Mouse (Mus musculus) E14TG2a.4 (cell line): ENCODE results near the gene BC030499.
A peak's percentile ranks its signal among the peaks of the same experiment; 100 is the strongest.

Source experiments
- H3K27me3 ChIP-seq: 2 replicates; pipeline ENCODE4 v1.6.1; 2014; ENCODE audit warnings: low read length, control low read depth; ENCODE audit not compliant: insufficient read depth
- H3K36me3 ChIP-seq: 2 replicates; pipeline ENCODE4 v1.6.1; 2014; ENCODE audit warnings: low read length, control low read depth; ENCODE audit not compliant: insufficient read depth
- H3K4me1 ChIP-seq: replicated peaks from 2 replicates; pipeline ENCODE4 v1.6.1; 2014; ENCODE audit warnings: low read depth, low read length, control low read depth
- H3K4me3 ChIP-seq: replicated peaks from 2 replicates; pipeline ENCODE4 v1.5.1; 2014; ENCODE audit warnings: mild to moderate bottlenecking, low read length
- H3K9me3 ChIP-seq: 2 replicates; pipeline ENCODE4 v1.6.1; 2014; ENCODE audit warnings: low read length, control low read depth
- CTCF ChIP-seq: conservative IDR thresholded peaks from 2 replicates; pipeline ENCODE4 v1.5.1; 2014; ENCODE audit warnings: low read length
- NANOG ChIP-seq: IDR thresholded peaks from 2 replicates; pipeline ENCODE4 v1.6.1; 2014; ENCODE audit warnings: borderline replicate concordance, low read length, mixed read lengths
- POU5F1 ChIP-seq: IDR thresholded peaks from 2 replicates; pipeline ENCODE4 v1.6.1; 2014; ENCODE audit warnings: low read length, borderline replicate concordance

Gene BC030499

DNA sequence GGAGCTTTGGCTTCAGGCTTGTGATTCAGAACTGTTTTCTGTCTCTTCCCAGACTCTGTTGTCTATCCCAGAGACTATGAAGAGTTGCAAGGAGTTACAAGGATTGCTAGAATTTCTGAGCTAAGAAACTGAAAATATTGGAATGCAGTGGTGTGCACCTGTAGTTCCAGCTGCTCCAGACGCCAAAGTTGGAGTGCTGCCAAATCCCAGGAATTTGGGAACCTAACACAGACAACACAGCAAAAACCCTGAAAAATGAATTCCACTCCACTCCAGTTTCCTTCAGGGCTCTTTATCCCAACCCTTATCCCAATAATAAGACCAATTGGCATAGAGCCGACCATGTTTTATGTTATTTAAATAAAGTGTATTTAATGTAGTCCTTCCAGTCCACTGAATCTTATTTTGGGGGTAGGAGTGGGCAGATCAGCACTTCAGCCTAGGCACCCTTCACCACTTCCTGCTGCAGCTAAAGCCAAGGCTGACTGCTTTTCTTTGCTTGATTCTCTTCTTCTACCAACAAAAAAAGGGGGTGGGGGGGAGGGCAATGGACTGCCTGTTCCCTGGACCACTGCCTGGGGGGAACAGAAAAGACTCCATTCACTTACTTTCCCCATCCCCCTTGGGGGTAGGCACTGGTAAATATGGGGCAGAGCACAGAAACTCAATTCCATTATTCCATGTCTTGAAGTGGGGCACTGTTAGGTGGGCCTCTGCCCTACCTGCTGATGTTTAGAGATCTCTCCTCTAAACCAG is 31.6 kb downstream of the BC030499 start:
- H3K9me3 ChIP-seq = no peaks in the 10 kb centered on the region
- H3K4me1 ChIP-seq = peaks cover 56% of the 10 kb centered on the region
- peak overlapping the region; percentile 76 for H3K4me3 ChIP-seq
- TF ChIP-seq CTCF = no peak
- no peak for TF ChIP-seq POU5F1
- TF ChIP-seq NANOG = no peak
- H3K36me3 ChIP-seq = peaks cover 83% of the 10 kb centered on the region
- H3K27me3 ChIP-seq = no peaks in the 10 kb centered on the region

GRCm38 (mm10) chr11:78322860-78323259 is 32.2 kb downstream of the BC030499 start, which contains the start of gene Aldoc:
Gene Aldoc, plus strand, starts transcription at chr11:78322968.
- Histone ChIP-seq H3K4me1 (peaks cover 50% of the 10 kb centered on the region), H3K36me3 (peaks cover 76% of the 10 kb centered on the region), H3K27me3 (no peaks in the 10 kb centered on the region), H3K9me3 (no peaks in the 10 kb centered on the region), H3K4me3 (peak within 1 kb of the TSS; percentile 76)
- TF ChIP-seq NANOG (no peak), POU5F1 (no peak), CTCF (no peak)

DNA sequence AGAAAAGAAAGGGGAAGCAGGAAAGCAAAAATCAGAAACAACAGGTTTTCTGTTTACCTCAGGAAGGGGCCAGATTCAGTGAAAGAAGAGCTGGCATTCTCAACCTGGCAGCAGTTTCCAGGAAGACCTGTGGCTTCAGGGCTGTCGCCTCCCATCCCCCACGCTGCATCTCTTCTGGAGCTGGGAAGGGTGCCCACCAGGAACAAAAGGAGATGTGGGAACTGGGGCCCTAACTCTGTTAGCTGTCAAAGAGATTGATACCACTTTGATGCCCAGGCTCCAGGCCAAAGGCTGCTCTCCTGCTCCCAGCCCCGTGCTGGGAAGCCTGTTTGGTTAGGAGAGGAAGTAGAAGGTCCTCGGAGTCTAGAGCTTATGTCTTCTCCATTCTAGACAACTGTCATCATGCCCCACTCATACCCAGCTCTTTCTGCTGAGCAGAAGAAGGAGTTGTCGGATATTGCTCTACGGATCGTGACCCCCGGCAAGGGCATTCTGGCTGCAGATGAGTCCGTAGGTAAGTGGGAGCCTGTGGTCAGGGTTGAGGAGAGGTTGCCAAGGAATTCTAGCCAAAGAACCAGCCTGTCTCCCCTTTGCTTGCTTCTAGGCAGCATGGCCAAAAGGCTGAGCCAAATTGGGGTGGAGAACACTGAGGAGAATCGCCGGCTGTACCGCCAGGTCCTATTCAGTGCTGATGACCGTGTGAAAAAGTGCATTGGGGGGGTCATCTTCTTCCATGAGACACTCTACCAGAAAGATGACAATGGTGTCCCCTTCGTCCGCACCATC is 33.6 kb downstream of the BC030499 start:
- no peak for TF ChIP-seq POU5F1
- no peak for TF ChIP-seq NANOG
- no peak for TF ChIP-seq CTCF
- Histone ChIP-seq H3K4me3 (peak overlapping the region; percentile 76; the same call in 1 of the 2 replicates), H3K36me3 (peaks cover 63% of the 10 kb centered on the region), H3K4me1 (peaks cover 41% of the 10 kb centered on the region), H3K9me3 (no peaks in the 10 kb centered on the region), H3K27me3 (no peaks in the 10 kb centered on the region)

DNA sequence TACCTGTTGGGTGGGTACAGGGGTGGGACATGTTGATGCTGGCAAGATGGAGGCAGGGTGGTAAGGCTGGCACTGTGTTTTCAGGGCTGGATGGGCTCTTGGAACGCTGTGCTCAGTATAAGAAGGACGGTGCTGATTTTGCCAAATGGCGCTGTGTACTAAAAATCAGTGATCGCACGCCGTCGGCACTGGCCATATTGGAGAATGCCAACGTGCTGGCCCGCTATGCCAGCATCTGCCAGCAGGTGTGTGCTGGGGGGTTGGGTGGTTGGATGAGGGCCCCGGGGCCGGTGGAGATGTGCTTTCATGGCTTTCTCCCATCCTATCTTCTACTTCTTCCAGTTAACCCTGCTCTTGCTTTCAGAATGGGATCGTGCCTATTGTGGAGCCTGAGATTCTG is 34.3 kb downstream of the BC030499 start:
- TF ChIP-seq NANOG (no peak), CTCF (0 out of 2 replicates have a peak, but pooled peaks have one; percentile 7), POU5F1 (no peak)
- H3K4me3 ChIP-seq = no peak overlapping the region
- H3K27me3 ChIP-seq = no peaks in the 10 kb centered on the region
- peaks cover 44% of the 10 kb centered on the region for H3K4me1 ChIP-seq
- H3K9me3 ChIP-seq = no peaks in the 10 kb centered on the region
- peaks cover 55% of the 10 kb centered on the region for H3K36me3 ChIP-seq

DNA sequence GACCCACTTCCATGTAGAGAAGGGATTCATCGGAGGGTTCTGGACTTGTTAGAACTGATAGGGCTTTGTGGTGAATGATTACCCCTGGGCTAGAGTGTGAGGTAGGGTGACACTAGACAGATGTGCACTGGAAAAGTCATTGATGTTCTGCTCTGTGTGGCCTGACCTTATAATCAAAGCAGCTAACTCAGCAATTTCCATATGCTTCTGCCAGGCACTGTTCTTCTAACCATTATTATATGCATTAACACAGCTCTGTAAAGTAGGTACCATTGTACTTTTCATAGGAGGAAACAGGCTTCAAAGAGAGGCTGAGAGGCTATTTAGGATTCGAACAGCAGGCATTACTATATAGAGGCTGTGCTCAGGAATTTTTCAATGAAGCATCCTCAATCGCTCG is 36.6 kb downstream of the BC030499 start:
- no peaks in the 10 kb centered on the region for H3K9me3 ChIP-seq
- H3K36me3 ChIP-seq = peaks cover 40% of the 10 kb centered on the region
- H3K4me1 ChIP-seq = peaks cover 49% of the 10 kb centered on the region
- H3K4me3 ChIP-seq = no peak overlapping the region
- TF ChIP-seq CTCF (no peak), NANOG (no peak), POU5F1 (no peak)
- H3K27me3 ChIP-seq = no peaks in the 10 kb centered on the region

DNA sequence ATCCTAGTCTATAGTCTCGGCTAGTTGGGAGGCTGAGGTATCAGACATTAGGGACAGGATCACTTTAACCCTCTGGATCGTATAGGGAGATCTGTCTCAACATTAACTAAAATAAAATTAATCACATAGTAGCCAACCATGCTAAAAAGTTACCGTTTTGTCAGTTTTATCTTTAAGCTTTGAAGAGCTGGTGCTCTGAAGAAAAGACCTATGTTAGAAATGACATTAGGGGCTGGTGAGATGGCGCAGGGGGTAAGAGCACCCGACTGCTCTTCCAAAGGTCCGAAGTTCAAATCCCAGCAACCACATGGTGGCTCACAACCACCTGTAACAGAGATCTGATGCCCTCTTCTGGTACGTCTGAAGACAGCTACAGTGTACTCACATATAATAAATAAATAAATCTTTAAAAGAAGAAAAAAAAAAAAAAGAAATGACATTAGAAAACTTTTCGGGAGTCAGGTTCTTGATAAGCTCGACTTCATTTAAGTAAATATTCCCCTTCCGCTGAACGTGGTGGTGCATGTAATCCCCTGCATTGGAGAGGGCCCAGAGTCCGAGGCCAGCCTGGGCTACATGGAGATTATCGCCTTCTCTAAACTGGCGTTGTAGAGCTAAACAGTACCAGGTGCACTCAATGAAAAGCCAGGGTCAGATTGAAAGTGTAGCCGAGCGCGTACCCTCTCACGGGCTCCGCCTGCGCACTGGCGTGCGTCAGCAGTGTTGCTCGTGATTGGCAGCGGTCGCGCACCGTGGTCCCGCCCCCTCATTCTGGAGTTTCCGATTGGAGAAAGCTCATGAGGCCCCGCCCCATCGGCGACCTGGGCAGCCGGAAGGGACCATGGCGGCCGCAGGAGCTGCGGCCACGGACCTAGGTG is 37.2 kb downstream of the BC030499 start, which contains the start of gene Pigs:
TSS of gene Pigs (plus strand) at position 782 of the 878 bp plus-strand sequence.
- no peaks in the 10 kb centered on the region for H3K9me3 ChIP-seq
- no peak for TF ChIP-seq CTCF
- TF ChIP-seq POU5F1 = no peak
- TF ChIP-seq NANOG = no peak
- H3K4me1 ChIP-seq = peaks cover 49% of the 10 kb centered on the region
- peaks cover 45% of the 10 kb centered on the region for H3K36me3 ChIP-seq
- H3K27me3 ChIP-seq = no peaks in the 10 kb centered on the region
- H3K4me3 ChIP-seq = peak within 1 kb of the TSS; percentile 97

DNA sequence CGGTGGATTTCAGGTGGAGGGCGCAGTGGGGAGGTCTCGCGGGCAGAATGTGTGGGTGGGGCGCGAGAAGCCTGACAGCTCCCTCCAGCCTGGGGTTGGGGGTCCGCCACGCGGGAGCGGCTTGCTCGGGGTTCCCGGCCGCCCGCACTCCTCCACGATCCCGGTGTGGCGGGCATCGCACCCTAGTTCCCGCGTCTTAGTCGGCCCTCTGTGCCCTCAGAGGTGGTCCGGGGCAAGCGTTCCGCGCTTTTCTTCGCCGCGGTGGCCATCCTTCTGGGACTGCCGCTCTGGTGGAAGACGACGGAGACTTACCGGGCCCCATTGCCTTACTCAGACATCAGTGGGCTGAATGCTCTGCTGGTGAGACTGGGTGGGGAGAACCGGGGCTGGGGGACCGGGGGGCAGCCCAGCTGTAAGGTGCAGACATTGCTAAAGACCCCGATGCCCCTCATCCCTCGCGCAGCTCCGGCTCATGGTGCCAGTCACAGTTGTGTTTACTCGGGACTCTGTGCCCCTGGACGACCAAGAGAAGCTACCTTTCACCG is 37.9 kb downstream of the BC030499 start:
- no peaks in the 10 kb centered on the region for H3K9me3 ChIP-seq
- peaks cover 52% of the 10 kb centered on the region for H3K36me3 ChIP-seq
- TF ChIP-seq NANOG (no peak), POU5F1 (no peak), CTCF (no peak)
- no peaks in the 10 kb centered on the region for H3K27me3 ChIP-seq
- peak overlapping the region; percentile 97 for H3K4me3 ChIP-seq
- H3K4me1 ChIP-seq = peaks cover 50% of the 10 kb centered on the region

GRCm38 (mm10) chr11:78332676-78333075 is 42.0 kb downstream of the BC030499 start:
- 0 out of 2 replicates have a peak overlapping the region, but pooled peaks have one; percentile 26 for H3K4me3 ChIP-seq
- no peaks in the 10 kb centered on the region for H3K9me3 ChIP-seq
- TF ChIP-seq POU5F1 = no peak
- no peak for TF ChIP-seq NANOG
- TF ChIP-seq CTCF = no peak
- no peaks in the 10 kb centered on the region for H3K27me3 ChIP-seq
- peaks cover 61% of the 10 kb centered on the region for H3K36me3 ChIP-seq
- peaks cover 43% of the 10 kb centered on the region for H3K4me1 ChIP-seq
